Mouse (Mus musculus) WW6 (cell line): ENCODE results near the gene Phf21a.
"Not testable (repeated sequence)": the region's sequence is repeated elsewhere in the genome, so short reads cannot be mapped to it uniquely, and the experiment has no call there.

Experiments
- DNase-seq: peaks from one replicate; pipeline ENCODE4 v3.0.0-alpha.2; 2013; ENCODE audit warnings: low read depth, low spot score

The Phf21a gene

GRCm38 (mm10) chr2:92381161-92381560 is 288.2 kb downstream of the Phf21a start:
- no peak for DNase-seq

DNA sequence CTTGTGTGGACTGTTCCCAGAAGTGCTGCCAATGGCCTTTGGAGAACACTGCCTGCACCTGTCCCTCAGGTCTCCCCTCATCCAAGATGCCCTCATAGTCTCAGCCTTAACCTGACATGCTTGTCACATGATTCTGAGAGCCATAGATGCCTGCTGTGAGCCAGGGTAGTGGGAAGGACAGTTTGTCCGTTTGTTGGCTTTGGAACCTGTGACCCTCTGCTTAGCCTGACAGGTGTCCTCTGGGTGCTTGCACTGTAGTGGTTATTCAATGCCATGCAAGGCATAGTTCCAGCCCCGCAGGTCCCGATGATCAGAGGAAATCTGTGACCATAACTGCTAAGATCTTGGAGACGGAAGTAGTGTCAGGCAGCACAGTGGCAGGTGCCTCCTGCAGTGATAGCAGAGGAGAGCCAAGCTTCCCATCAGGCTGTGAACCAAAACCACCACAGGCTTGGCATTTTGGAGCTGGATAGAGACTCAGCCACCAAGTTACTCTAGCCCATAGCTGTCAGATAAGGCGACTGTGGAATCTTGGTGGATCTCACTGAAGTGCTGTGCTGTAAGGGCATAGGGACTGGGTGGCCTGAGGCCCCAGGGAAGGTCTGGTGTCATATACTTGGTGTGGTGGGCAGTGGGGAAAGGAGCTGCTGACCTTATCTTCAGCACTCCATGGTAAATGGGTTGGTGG is 289.1 kb downstream of the Phf21a start, which contains the start of gene 1700029I15Rik:
Gene 1700029I15Rik (plus strand): TSS at position 638 of the 688 bp plus-strand sequence.
- no peak for DNase-seq

GRCm38 (mm10) chr2:92382759-92383158 is 289.8 kb downstream of the Phf21a start:
- DNase-seq: no peak

DNA sequence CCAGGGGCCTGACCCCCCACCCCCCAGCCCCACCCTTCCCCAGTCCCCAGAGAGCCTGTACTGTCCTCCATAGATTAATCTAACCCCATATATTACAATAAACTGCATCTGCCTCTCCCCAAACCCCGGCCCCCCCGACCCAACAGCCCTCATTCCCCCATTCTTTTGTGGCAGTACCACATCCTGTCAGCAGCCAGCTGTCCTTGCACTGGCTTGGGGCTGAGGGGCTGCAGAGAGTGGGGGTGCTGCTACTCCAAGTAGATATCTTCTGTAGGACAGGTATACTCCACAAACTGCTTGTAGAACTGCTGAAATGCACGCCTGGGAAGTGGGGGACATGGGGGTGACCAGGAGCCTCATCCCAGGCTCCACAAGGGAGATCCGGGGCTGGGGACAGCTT is 291.2 kb downstream of the Phf21a start:
- no peak for DNase-seq

GRCm38 (mm10) chr2:92385113-92386051 is 292.5 kb downstream of the Phf21a start:
- DNase-seq: no peak

DNA sequence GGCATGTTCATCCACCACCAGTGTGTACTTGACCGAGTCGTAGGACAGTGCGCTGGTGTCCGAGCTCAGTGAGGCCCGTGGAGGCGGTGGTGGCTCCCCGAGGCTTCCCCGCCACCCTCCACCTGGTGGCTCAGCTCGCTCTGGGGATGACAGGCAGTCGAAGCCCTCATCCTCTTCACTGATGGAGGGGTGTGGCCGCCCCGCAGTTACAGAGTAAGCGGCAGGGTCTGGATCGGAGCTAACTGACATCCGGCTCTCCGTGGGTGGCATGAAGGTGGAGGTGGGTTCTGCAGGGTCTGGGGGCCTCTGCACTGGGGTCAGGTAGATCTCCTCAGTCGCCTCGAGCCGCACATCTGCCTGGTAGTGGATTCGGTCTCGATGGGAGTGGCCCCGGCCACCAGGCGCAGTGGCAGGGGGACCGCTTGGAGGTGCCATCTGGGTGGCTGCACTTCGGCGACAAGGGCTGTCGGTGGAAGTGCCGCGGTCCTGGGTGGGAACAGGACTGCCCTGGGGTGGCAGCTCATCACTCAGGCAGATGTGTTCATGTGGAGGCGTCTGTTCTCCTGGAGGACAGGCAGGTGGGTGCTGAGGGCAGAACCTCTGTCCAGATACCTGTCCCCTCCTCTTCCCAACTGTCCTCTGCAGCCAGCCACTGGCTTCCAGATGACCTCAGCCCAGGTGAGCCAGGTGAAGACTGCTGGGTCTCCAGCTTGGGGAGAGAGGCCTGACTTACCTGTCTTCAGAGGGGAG is 294.1 kb downstream of the Phf21a start:
- no peak for DNase-seq

- DNase-seq: no peak
Measured at GRCm38 (mm10) chr2:92387646-92388045, 294.7 kb downstream of the Phf21a start.

DNA sequence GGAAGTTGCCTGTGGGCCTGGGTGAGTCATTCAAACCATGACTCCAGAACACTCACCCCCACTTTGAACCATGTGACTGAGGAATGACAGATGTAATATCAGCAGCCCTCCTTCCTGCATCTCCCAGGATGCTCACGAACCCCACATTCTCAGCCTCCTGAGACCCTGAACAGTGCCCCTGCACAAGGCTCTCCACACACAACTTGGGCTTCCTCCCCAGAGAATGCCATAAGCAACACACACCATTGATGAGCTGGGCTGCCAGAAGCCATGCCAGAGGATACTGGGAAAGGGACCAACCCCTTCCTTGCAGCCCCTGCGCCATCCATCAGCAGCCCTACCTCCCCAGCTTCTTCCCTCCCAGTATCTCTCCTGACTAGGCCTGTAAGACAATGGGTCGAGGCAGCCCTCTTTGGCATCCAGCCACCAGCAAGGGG is 295.2 kb downstream of the Phf21a start:
- no peak for DNase-seq

GRCm38 (mm10) chr2:92388891-92389641 is 296.1 kb downstream of the Phf21a start:
- peak; percentile 77 for DNase-seq

GRCm38 (mm10) chr2:92389645-92390044 is 296.7 kb downstream of the Phf21a start:
- DNase-seq: no peak

DNA sequence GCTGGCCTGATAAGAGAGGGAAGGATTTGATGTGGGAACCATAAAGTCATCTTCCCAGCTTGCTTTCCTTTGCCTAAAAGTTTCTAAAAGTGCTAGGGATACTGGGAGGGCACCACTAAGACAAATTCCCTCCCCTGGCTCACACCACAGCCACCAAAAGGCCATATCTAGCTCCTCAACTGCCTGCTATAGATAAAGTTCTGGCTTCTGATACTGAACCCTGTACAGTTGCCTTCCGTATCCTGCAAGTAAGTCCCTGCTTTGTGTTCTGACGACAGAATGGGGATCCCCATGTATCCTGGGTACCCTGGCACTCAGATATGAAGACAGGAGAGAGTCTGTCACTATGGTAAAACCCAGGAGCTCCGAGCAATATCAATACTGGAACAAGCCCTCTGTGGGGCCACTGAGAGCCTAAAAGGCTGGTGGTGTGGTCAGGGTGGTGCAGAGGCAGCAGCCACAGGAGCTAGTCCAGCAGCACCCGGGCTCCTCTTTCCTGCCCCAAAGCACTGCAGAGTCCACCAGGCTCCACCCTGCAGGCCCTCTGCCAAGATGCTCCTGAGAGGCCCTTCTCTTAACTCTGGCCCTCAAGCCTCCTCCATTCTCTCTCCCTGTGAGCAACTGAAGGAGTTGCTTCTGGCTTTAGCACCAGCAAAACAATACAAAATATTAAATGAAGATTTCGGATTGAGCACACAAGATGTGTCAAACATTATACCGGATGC is 297.5 kb downstream of the Phf21a start:
- DNase-seq: no peak

- no peak for DNase-seq
Measured at GRCm38 (mm10) chr2:92391116-92391515, 298.2 kb downstream of the Phf21a start.

GRCm38 (mm10) chr2:92391703-92392317 is 298.9 kb downstream of the Phf21a start:
- DNase-seq: no peak

DNA sequence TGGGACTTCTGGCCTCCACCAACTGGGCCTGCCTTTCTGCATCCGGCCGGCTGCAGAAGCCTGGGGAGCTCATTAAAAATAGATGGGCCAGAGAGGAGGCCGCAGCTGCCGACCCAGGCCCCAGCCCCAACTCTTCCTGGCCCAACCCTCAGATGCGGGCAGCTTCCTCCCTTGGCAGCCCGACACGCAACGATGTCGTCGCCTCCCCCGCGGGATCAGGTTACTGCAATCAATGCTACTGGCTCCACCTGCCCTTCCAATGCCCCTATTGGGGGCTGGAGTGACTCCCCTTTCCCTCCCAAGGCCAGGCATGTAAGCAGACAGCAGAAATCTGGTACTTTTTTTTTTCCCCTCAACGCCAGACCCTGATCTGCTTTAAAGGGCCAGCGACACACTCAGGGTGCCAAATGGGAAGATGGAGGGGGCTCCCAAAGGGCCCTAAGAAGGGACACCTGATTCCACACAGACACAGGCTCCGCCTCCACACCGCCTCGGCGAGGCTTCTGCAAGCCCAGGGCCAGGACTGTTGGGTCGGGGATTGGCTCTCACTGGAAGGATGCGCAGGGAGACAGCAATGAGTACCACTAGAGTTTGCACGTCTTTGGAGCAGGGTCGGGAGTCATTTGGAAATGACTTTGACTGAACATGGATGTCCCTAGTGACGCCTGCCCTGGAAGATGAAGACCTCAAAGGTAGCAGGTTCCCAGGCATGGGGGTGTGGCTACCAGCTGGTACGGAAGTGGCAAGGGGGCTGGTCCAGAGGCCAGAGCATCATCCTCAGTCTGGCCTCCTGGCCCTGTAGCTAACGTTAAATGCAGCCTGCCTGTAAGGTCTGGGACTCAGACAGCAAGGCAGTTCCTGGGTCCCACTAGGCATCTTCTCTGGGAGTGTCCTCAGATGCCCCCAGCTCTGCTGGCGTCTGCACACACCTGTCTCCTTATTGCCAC is 299.7 kb downstream of the Phf21a start:
- DNase-seq: no peak

GRCm38 (mm10) chr2:92395535-92395934 is 302.6 kb downstream of the Phf21a start:
- DNase-seq: no peak

DNA sequence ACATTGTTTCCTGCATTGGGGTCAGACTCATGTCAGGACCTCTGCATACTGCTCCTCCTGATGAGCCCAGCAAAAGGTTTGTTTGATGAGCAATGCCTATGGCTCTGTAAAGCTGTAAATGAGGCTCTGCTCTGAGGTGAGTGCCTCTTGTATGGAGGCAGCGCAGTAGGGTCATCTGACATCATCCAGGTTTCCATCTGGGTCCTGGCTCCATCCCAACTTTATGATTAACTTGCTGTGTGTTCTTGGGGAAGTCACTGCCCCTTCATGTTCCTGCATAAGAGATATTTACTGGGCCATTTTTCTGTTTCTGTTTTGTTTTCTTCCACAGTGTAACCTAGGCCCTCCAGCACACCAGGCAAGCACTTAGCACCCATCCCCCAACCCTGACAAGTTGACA is 304.5 kb downstream of the Phf21a start:
- DNase-seq: no peak

- DNase-seq: not testable (repeated sequence)
Measured at GRCm38 (mm10) chr2:92399877-92400276, 307.0 kb downstream of the Phf21a start.

DNA sequence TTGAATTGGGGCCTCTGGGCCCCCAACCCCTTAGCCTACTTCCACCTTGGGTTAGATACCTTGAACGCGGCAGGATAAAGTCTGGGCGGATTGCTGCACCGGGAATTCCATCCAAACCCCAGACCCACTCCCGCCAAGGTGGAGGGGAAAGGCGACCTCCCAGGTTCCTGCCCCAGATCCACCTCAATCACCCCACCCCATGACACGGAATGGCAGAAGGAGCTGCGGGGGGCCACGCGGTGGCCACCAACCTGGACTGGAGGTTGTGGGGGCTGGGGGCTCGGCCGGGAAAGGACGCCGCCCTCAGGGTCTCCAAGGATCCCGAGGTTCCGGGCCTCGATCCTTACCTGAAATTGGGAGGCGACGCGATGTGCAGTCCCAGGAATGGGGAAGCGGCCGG is 307.8 kb downstream of the Phf21a start:
- DNase-seq: no peak

GRCm38 (mm10) chr2:92401091-92401561 is 308.2 kb downstream of the Phf21a start, which contains the start of gene Mapk8ip1:
TSS of gene Mapk8ip1 (minus strand) at chr2:92401263.
- DNase-seq: no peak
